Mouse (Mus musculus): ENCODE results near the gene Llgl2.

- TF ChIP-seq CTCF (IDR thresholded peaks at IDR 0.05; ENCODE audit: low read depth, low read length) = 0 out of 2 replicates have a peak, but pooled peaks have one; percentile 11
- no peak for TF ChIP-seq POLR2A (IDR thresholded peaks at IDR 0.05; ENCODE audit: extremely low read depth, insufficient read depth, low read length)
Observed at GRCm38 (mm10) chr11:115833021-115833513, 9.2 kb downstream of the Llgl2 start.

Measured in liver, adult 2 months (tissue).